Mouse (Mus musculus) retina, adult 2 months (tissue): ENCODE measurements around the gene Trir.

Source experiments
- DNase-seq: peaks from one replicate; pipeline ENCODE4 v3.0.0-alpha.2; 2012; ENCODE audit warnings: low read depth, low spot score

Trir gene

DNA sequence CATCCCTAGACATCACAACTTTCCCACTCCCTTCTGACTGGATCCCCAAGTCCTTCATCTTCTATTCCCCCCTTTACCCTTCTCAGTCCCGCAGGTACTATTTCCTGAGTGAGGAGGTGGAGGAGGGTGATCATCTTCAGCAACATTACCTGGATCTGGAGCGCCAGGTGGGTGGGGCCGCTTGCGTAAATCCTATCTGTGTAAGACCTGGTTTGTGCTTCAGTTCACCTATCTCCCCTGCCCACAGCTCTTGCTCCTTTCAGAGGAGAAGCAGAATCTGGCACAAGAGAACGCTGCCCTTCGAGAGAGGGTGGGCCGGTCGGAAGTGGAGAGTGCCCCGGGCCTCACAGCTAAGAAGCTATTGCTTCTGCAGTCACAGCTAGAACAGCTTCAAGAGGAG, 32.2 kb upstream of the Trir start:
- no peak for DNase-seq

DNA sequence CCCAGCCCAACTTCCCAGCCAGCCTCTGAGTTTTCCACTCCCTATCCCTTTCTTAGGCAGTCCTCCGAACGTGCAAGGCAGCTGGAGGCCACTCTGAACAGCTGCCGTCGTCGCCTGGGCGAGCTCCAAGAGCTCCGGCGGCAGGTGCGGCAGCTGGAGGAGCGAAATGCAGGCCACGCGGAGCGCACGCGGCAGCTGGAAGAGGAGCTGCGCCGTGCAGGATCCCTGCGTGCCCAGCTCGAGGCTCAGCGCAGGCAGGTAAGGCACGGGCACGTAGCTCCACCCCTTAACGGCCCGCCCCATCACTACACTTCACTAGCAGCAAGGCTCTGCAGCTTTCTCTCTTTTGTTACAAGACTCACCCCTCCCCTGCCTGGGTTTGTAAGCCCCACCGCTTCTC, 30.9 kb upstream of the Trir start:
- DNase-seq = no peak

DNA sequence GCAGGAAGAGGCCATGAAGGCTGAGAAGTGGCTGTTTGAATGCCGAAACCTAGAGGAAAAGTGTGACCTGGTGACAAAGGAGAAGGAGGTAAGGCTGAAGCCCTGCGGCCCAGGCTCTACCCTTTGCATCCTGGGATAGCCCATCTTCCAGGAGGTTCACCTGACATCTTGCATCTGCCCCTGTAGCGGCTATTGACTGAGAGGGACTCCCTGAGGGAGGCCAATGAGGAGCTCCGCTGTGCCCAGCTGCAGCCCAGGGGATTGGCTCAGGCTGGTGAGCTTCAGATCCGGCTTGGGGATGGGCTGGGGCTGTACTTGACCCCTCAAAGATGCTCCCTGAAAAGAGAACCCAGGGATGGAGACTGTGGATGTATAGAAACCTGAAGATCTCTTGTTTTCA, 29.6 kb upstream of the Trir start:
- no peak for DNase-seq

GRCm38 (mm10) chr8:84997649-84998295, 28.9 kb upstream of the Trir start:
- no peak for DNase-seq

DNA sequence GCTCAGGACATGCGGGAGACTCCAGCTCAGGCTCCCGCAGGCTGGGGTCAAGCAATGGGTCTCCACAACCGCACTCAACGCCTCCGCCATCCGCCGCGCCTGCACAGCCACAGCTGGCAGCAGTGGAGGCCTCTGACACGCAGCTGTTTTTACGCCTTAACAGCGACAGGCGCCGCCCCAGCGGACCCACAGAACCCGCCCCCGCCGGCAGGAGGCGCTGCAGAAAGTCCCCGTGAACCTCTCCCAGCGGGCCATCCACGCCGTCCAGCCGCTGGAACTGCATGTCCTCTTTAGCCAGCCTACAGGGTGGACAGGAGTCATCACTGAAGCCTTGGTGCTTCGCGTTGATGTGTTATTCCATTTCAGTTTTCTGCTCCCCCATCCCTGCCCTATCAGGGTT, 18.9 kb upstream of the Trir start:
- DNase-seq = no peak

DNA sequence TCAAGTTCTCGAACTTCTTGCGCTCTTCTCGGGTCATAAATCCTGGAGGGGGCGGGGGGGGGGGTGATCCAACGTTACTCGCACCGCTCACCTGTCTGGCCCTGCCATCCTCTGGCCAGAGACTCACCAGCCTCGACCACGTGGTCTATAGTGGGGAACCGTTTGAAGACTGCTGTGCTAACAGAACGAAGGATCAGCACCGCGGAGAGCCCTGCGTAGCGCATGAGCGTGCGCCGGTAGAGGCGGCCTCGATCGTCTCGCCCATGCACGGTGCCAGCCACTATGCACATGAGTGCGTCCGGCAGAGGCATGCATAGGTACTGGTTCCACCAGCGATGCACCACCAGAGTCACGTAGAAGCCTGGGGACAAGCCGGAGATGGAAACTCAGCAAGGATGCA, 15.4 kb upstream of the Trir start:
- no peak for DNase-seq

GRCm38 (mm10) chr8:85013230-85013840, 13.3 kb upstream of the Trir start:
- no peak for DNase-seq

DNA sequence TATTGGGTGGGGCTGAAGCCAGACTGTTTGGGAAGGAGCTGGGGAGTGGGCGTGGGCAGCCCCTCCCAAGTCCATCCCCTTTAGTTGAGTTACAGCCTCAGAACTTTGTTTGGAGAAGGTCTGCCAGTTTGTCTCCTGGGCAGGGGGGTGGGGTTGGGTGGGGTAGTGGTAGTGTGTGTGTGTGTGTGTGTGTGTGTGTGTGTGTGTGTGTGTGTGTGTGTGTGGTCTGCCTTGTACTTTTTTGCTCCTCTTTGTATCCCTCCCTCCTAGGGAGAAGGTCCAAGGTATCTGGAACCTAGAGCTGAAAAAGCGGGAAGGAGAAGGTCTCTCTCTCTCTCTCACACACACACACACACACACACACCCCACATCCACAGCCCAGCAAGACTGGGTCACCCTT, 12.2 kb upstream of the Trir start, which contains the start of gene Best2:
Best2 (minus strand) TSS at position 101 of the 400 bp plus-strand sequence.
- DNase-seq = no peak

DNA sequence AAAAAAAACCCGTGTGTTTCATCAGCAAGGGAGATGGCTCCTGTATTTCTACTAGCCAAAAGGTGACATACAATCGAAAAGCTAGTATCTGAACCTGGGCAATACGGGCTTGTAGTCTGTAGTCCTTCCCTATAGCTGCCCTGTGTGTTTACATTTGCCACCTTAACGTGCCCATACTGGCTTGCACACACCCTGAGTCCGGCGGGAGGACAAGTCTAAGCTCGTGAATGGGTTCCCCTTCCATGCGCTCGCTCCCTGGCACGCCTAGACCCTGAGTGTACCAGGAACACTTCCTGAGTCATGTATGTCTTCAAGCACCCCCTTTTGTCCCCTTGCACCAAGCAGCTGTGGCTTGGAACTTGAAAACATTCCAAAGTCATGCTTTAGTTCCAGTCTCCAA, 9.9 kb upstream of the Trir start:
- DNase-seq = no peak

DNA sequence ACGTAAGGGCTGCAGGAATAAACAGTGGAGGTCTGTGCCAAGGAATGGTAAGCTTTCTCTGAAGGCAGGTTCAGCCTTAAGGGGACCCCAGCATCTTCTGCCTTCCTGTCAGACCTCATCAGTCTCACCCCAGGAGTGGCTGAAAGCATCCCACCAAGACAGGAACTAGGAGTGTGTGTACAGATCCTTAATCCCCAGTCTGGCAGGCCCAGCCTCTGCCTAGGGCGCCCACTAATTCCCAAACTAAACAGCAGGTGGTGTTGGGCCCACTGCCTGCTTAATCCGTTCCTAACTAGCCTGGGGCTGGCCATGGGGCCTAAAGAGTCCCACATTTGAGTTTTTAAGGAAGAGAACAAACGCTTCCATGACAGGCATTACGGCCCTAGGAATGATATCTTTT, 9.4 kb upstream of the Trir start:
- no peak for DNase-seq

- no peak for DNase-seq
These were observed 5.0 kb upstream of the Trir start for GRCm38 (mm10) chr8:85021514-85022055.

DNA sequence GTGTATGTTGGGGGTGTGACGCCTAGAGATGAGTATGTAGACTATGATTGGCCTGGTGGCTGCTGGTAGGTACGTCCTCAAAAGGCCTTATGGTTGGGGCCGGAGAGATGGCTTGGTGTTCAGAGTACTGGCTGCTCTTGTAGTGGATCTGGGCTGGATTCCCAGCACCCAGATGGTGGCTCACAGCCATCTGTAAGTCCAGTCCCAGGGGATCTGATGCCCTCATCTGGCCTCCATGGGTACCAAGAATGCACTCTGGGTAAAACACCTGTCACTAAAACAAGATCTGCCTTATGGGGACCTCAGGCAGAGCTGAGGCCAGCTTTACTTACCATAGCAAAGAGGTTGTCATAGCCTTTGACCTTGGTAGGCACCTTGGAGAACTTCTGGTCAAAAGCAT, 2.8 kb upstream of the Trir start:
- DNase-seq = no peak

DNA sequence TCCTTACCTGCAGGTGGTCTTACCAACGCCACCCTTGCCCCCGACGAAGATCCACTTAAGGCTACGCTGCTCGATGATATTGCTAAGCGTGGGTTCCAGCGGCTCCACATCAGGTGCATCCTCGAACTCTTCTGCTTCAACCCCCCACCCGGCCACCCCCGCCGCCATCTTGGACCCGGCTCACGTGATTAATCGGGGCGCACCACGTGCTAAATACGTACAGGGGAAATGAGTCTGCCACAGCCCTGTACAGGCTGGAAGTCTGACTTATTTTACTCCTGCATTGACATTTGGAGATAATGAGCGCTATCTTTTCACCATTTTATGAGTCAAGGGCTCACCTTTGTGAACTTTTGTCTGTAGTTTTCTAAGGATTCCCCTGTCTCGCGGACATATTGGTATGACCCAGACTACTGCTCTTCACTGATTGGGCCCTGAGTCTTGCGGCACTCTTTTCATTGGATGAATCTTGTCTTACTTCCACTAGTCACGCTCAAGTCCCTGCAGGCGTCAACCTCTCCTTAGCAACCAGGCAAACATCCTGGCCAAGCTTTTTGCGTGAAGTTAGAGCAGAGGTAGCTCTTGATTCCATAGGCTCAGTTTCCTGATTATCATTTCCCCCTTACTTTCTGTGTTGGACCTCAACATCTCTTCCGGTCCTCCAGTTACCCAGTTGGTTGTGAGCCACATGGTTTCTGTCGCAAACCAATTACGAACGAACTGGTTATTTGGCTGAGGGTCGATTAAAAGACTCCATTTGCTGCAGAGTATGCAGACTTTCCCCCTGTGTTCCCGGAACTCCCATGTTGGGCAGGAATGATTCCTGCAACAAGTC, 1.3 kb upstream of the Trir start, which contains the start of gene Asna1:
Asna1 (minus strand) TSS at position 184 of the 835 bp plus-strand sequence.
- peak; percentile 86 for DNase-seq

GRCm38 (mm10) chr8:85027516-85027855, 863 bp downstream of the Trir start:
- no peak for DNase-seq

DNA sequence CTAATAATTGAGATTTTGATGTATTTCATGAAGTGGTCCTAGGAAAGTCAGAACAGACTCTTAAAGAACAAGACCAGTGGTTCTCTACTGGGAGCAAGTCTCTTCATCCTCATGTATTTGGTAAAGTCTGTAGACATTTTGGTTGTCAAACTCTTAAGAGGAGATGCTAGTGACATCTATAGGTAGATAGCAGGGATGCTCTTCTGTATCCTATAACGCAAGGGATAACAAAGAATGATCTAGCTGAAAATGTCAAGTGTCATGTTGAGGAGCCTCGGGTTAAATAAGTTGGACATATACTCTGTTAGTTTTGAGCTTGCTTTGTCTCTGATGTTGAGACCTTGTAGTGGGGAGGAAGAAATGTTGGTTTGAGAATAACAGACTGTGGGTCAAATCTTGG, 1.3 kb downstream of the Trir start:
- no peak for DNase-seq

DNA sequence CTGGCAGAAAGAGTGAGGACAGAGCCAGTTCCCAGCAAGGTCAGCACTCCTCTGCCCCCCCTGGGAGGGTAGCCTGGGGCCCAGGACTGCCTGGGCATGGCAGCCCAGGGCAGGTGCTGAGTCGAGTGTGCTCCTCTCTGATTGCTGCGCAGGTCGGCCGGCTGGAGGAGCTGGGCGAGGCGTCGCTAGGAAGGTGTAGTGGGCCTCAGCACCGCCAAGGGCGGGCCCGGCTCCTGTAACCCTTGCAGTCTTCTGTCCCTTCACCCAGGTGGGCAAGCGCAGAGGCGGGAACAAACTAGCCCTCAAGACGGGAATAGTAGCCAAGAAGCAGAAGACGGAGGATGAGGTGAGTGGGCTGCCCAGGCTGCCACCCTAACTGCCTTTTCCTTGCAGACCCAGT, 2.6 kb downstream of the Trir start:
- no peak for DNase-seq

DNA sequence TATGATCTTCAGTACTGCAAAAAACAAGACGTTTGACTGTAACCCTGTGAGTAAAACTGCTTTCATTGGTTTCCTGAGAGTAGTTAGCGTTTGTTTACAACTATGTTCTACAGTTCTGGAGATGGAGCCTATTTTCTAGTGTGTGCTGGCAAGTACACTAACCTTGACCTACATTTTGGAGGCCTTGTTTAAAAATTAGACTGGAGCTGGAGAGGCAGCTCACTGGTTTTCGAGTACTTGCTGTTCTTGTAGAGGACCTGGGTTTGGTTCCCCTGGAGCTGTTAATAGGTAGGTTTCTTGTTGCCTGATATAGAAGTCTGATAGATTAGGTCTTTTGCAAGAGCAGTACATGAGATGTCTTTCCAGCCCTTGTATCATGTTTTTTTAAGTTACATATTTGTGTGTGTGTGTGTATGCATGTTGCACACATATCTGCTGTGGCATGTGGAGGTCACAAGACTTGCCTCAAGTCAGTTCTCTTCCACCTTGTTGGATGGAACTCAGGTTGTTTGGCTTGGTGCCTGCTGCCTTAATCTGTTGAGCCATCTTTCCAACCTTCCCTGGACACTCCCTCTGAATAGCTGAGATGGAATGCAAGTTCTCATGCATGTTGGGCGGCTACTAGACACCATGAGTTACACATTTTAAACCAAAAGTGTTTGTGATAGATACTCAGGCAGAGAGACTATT, 6.1 kb downstream of the Trir start:
- DNase-seq = no peak

- DNase-seq = no peak
These were observed 7.2 kb downstream of the Trir start for GRCm38 (mm10) chr8:85033867-85034266.

DNA sequence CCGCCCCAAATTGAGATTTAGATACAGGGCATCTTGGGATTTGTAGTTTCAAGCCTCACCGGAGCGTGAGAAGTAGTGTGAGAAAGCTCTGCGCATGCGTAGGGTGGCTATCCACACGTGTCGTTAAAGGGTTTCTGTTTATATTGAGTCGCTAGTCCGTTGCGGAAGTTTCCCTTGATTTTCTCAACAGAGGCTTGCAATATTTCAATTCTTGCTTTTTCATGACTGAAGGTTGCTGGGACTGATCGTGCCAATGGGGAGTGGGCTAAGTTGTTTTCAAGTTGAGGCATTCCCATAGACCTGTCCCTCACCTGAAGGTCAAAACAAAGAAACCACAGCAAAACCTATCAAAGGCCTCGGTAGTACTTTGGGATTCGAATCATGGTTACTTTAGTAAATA, 8.1 kb downstream of the Trir start:
- DNase-seq = peak; percentile 61

DNA sequence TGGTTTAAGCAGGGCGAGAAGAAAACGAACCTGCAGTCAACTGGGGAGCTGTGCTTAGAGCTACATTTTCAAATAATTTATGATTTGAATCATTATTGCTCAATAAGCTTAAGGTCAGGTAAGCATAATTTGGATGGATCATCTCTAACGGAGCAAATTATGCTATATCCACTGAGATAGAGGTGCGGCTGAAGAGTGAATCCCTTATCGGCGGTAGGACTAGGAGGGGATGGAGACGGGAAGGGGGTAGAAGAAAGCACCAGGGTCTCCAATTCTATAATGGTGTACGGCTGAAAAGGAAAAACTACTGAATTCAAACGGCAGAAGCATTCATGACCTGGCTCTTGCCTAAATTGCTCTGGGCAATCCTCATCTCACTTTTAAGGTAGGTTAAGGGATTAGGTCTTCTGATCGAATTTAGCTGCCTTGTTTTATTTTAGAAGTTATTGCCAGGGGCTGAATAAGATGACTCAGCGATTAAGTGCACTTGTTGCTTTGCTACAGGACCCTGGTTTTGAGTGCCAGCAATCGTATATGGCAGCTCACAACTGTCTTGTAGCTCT, 8.6 kb downstream of the Trir start:
- DNase-seq = no peak

DNA sequence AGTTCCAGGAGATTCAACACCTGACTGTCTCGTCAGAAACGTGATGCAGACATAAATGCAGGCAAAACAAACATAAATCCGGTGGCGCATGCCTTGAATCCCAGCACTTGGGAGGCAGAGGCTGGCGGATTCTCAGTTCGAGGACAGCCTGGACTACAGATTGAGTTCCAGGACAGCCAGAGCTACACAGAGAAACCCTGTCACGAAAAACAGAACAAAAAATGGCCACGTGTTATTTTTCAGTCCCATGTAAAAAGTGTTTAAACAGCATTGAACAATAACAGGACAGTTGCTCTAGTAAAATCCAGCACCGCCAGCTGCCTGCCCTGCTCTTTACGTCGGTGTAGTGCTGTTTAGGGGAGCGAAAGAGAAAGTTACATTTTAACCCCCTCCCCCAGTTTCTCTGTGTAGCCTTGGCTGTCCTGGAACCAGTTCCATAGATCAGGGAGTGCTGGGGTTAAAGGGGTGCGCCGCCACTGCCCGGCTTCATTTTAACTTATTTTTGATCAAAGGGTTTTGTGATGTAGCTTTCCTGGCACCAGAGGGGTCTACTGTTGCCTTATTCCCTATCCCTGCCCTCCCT, 9.2 kb downstream of the Trir start:
- no peak for DNase-seq
